Mouse (Mus musculus) urinary bladder, postnatal 4 days (tissue): ENCODE data around the gene Klk12.

Experiments used
- DNase-seq, 2 experiments: peaks; one replicate each; pipeline ENCODE4 v3.0.0; 2021 to 2022; ENCODE audit warnings: low spot score in 2 of 2

The Klk12 gene

GRCm38 (mm10) chr7:43768597-43768996 lies at the start of gene Klk12:
Gene Klk12 (plus strand): TSS chr7:43768897.
- peak in 1 of 2 experiments; percentile 13 for DNase-seq

DNA sequence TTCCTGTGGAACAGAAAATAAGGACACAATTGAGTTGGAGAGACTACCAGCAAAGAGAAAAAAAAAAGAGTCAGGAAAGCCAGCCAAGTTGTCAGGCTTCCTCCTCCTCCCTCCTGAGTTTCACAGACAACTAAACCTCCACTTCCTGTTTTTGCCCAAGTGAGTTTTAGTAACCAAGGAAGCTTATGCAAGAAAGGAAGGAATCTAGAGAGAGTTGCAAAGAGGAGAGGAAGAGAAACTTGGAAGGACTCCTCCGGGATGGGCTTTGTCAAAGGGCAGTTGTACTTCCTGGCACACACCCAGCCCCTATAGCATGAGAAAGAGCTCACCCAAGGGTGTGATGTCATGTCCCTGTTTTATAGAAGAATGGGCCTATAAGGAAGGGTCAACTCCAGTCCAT lies 20.9 kb upstream of the Klk12 start:
- no peak for DNase-seq

- DNase-seq: no peak
These were observed 15.9 kb upstream of the Klk12 start for GRCm38 (mm10) chr7:43752806-43753205.

DNA sequence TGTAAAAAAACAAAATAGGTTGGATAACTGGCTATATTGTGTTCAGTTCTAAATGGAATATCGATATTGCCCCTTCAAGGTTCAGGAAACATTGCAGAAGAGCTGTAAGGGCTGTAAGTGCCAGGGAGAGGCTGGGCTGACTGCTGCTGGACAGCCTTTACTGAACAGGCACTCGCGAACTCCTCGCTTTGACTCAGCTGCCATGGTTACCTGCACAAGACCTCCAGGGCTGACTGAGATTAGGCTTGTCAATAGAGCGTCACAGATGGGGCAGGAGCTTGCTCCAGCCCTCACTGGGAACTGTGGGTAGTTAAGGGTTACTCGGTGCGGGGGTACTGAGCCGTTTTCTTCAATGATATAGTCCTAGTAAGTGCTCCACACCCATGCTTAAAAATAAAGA lies 2.2 kb upstream of the Klk12 start:
- peak in 1 of 2 experiments; percentile 5 for DNase-seq

- DNase-seq: peak; percentile 14 to 52
These were observed 939 bp downstream of the Klk12 start for GRCm38 (mm10) chr7:43769636-43770035.

- peak; percentile 15 to 47 for DNase-seq
These were observed 2.0 kb downstream of the Klk12 start for GRCm38 (mm10) chr7:43770701-43771100.

- DNase-seq: peak; percentile 5 to 52
These were observed 3.2 kb downstream of the Klk12 start for GRCm38 (mm10) chr7:43771916-43772315.

- DNase-seq: no peak
These were observed 4.2 kb downstream of the Klk12 start for GRCm38 (mm10) chr7:43772901-43773300.

DNA sequence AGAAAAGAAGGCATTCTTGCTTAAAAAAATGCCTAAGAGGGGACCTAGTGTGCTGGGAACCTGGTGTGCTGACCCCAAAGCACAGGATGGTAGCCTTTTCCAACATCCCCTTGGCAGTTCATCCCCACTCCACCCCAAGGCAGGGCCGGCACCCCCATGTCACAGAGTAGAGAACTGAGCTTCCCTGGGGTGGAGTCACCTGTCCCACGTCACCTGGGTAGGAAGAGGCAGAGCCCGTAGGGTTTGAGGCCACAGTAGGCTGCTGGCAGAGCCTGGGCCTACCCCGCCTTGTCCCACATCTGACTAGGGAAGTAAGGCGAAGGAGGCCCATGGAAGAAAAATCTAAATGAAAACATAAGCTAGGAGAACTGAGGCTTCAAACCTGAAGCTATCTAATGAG lies 5.7 kb downstream of the Klk12 start, which contains the start of gene Klk11:
Gene Klk11 (plus strand): TSS at position 241 of the 400 bp plus-strand sequence.
- DNase-seq: peak; percentile 13 to 58

GRCm38 (mm10) chr7:43774802-43775201 lies 6.1 kb downstream of the Klk12 start:
- peak; percentile 12 to 58 for DNase-seq

- DNase-seq: peak; percentile 13 to 52
These were observed 6.8 kb downstream of the Klk12 start for GRCm38 (mm10) chr7:43775311-43776057.

GRCm38 (mm10) chr7:43776506-43776905 lies 7.8 kb downstream of the Klk12 start:
- peak in 1 of 2 experiments; percentile 16 for DNase-seq

DNA sequence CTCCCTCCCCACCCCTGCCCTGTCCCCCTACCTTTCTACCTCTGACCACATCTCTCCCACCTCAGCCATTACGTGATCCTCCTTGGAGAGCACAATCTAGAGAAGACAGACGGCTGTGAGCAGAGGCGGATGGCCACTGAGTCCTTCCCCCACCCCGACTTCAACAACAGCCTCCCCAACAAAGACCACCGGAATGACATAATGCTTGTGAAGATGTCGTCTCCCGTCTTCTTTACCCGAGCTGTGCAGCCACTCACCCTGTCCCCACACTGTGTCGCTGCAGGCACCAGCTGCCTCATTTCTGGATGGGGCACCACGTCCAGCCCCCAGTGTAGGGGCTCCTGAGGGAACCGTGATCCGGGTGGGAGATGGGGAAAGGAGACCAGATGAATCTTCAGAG lies 8.7 kb downstream of the Klk12 start:
- DNase-seq: peak in 1 of 2 experiments; percentile 14

DNA sequence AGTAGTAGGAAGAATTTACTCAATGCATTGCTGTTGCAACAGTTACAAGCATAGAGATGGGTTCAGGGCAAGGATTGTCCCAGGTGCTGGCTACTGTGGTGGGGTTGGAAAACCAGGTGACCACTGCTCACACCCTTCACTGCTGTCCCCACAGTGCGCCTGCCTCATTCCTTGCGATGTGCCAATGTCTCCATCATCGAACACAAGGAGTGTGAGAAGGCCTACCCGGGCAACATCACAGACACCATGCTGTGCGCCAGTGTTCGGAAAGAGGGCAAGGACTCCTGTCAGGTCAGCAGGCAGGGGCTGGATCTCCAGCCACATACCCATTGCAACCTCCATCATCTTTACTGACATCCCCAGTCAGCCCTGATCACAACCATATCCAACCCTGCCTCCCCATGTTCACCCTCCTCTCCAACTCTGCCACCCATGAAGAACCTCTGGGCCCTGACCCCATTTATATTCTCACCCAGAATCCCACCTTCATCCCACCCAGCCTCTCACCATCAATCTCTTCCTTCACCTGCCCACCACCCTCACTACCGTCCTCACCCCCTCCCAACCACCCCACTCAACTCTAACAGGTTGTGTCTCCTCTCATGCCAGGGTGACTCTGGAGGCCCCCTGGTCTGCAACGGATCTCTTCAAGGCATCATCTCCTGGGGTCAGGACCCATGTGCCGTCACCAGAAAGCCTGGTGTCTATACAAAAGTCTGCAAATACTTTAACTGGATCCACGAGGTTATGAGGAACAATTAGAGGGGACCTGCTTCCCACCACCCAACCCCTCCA lies 9.7 kb downstream of the Klk12 start:
- DNase-seq: peak in 1 of 2 experiments; percentile 13

DNA sequence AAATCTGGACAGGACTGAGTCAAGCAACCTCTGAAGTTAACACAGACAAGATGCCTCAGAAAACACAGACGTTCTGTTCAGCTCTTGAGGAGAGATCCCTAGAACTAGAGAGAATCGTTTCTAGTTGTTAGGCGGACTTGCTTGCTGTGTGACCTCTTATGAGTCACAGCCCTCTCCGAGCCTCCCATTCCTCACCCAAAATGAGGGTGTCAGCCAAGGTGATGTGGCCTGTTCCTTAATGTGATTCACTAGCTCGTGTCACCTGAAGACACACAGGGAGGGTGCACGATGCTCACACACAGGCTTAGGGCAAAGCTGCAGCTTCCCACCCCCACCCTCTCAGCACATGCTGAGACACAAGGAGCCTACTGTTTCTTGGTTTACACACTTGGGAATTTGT lies 11.5 kb downstream of the Klk12 start:
- peak; percentile 8 to 42 for DNase-seq

- DNase-seq: peak in 1 of 2 experiments; percentile 55
These were observed 12.0 kb downstream of the Klk12 start, which contains the start of gene Klk10 for GRCm38 (mm10) chr7:43780746-43781145. Gene Klk10 (plus strand): TSS chr7:43781035.

DNA sequence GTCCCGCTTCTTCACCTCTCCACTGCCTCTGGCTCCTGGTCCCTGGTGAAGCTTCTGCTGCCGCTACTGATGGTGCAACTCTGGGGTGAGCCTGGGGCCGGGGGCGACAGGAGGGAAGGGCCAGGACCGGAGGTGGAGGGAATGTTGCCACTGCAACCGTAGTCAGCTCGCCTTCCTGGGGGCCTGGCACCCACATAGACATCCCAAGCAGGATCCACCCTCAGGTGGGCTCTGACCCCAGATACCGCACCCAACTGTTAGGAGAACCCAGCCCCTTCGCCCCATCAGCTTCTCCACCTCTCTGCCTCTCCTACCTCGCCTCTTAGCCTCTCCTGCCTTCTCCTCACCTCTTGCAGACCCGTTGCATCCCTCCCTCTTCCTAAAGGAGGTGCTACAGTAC lies 12.8 kb downstream of the Klk12 start:
- peak in 1 of 2 experiments; percentile 54 for DNase-seq

DNA sequence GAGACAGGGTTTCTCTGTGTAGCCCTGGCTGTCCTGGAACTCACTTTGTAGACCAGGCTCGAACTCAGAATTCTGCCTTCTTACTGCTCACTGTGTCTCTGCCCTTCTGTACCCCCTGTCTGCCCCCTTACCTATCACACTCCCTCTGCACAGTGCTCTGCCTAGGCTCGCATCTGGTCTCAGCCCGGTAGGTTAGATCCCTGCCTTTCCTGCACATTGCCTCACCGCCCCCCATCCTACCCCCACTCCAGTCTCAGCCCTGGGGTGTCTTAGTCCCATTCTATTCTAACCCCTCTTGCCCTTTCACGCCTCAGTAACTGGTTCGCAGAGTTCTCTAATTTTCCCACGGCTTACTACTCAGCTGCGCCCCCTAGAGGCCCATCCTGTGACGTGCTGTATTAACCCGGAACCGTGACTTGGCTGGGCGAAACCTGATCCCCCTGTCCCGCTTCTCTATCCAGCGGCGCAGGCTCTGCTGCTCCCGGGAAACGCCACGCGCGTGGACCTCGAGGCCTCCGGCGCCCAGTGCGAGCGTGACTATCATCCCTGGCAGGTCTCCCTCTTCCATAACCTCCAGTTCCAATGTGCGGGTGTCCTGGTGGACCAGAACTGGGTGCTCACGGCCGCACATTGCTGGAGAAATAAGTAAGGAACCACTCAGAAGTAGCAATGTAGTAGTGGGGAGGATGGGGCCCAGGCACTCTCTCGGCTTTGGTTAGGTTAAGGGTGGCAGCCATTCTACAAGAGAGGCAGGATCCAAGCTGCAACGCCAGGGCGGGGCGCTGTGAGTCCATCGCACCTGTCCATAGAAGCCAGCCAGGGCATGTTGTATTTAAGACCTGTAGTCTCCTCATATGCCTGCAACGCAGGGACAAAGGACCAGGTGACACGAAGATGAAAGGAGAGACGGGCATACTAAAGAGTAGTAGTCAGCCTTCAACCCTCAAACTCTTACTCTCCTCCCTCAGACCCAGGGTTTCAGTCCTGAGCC lies 13.9 kb downstream of the Klk12 start:
- DNase-seq: peak; percentile 67 to 89

- DNase-seq: no peak
These were observed 16.6 kb downstream of the Klk12 start for GRCm38 (mm10) chr7:43785286-43785685.

DNA sequence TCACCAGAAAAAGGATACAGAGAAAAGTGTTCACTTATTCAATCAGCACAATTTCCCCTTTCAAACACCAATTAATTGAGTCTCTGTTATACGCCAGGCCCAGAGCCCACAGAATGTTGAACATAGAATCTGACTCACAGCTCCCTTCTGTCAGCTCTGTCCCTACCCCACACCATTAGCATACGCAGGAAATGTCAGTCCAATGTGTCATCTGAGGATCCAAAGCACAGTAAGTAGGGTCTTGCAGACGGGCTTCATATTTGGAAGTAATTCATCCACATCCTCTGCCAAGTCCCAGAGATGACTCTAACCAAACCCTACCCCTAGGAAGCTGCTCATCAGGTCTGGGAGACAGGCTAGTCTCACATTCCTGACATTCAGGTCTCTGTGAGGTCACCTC lies 19.4 kb downstream of the Klk12 start:
- DNase-seq: no peak

GRCm38 (mm10) chr7:43789295-43789694 lies 20.6 kb downstream of the Klk12 start:
- no peak for DNase-seq
